Mouse (Mus musculus) thymus, postnatal 10 days (tissue): ENCODE results near the gene Zxdc.

Experiments
- DNase-seq, 2 experiments: peaks; one replicate each; pipeline ENCODE4 v3.0.0; 2021; ENCODE audit warnings: low spot score in 2 of 2

The Zxdc gene

GRCm38 (mm10) chr6:90377708-90378107 is 8.4 kb downstream of the Zxdc start:
- no peak for DNase-seq

GRCm38 (mm10) chr6:90381465-90381864 is 12.2 kb downstream of the Zxdc start:
- no peak for DNase-seq

GRCm38 (mm10) chr6:90390629-90391028 is 21.3 kb downstream of the Zxdc start:
- DNase-seq = no peak

GRCm38 (mm10) chr6:90393948-90394347 is 24.7 kb downstream of the Zxdc start:
- no peak for DNase-seq

DNA sequence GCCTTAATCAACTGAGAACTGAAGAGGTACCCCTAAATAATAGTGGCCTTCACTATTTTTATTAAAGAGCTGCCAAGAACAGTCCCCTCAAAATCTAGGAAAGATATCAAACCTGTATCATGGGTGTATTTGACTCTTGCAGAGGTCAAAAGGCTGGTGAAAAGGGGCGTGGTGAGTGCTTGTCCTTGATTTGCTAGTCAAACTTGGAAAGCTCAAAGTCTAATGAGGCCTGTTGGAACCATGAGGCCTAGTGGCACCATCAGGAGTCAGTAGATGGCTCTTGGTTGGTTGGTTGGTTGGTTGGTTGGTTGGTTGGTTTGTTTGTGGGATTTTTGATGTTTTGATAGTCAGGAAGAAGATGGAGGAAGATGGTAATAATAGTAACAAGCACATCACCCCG is 26.5 kb downstream of the Zxdc start:
- no peak for DNase-seq

DNA sequence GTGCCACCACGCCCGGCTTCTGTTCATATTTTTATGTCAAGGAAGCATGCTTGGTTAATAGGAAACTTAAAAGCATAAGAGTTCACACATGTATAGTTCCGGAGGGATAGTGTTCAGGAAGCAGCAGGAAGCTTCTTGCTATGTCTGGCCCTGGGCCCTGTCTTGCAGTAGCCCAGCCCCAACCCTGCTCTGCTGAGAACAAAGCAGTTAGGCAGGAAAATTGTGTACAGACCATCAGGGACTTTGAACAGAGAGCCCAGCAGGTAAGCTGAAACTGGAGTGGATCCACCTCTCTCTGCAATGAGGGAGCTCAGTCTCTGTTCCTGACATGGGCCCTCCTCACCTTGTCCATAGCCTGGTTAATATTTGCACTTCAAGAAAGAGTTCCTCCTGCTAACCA is 28.0 kb downstream of the Zxdc start:
- DNase-seq = no peak

DNA sequence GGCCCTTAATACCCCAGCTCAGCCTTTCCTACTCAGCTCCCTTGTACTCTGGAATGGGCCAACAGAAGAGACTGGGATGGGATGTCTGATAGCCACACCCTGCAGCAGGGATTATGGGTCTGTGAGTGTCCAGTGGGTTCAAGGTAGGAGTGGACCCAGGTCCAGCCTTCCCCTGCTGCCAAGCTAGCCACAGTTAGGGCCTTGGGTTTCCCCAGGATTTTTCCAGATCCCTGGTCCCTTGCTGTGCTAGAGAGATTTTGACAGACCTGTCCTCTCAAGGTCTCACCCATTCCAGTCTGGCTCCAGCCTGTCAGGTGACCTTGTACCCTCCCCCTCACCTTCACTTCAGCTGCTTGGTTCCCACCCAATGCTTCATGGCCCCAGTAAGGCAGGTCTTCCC is 39.3 kb downstream of the Zxdc start:
- DNase-seq = no peak

DNA sequence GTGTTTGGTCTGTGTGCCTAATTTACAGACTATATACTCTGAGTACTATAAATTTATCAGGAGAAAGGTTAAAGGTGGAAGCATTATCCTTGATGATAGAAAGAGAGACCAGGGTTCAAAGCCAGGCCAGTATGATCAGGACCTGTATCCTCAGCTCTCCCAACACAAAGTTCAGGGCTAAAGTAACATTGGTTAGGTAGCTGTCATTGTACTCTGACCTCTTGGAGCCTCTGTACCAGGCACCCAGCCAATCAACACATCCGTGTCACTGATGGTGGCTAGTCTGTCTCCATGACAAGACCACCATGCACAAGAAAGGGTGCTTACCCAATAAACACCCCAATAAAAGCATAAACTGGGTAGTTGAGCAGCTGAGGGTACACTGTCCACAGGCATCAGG is 41.7 kb downstream of the Zxdc start:
- DNase-seq = no peak

GRCm38 (mm10) chr6:90411926-90412325 is 42.6 kb downstream of the Zxdc start:
- no peak for DNase-seq

GRCm38 (mm10) chr6:90422565-90422964 is 53.3 kb downstream of the Zxdc start:
- DNase-seq = peak; percentile 64 to 77

DNA sequence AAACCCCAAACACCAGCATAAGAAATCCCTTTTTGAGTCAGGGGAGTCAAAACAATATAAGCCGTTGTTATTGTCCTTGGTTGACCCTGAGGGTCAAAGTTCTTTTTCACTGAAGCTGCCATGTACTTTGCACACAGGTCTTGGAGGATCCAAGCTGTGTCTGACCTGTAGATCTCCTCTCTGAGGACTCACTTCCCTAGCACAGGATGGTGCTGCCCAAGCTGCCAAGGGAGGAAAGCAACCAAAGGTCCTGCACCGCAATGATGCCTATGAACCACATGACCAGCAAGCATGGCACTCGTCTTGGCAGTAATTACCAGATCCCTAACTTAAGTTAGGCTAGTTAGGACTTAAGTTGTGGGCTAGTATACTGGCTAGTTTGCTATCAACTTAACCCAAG is 56.1 kb downstream of the Zxdc start:
- no peak for DNase-seq

DNA sequence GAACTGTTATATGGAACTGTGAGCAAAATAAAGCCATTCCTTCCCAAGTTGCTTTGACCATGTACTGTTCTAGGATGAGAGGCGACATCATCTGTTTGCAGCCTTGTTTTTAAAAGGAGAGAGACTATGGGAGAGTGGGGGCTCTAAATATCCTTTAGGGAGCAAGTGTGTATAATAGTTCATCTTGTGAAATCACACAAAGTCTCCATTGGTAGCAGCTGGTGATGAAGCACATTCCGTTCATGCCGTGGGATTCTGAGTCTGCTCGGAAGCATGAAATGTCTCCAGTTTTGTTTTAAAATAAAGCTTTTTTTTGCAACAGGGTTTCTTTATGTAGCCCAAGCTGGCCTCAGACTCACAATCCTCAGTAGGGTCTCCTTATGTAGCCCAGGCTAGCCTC is 56.7 kb downstream of the Zxdc start:
- no peak for DNase-seq

DNA sequence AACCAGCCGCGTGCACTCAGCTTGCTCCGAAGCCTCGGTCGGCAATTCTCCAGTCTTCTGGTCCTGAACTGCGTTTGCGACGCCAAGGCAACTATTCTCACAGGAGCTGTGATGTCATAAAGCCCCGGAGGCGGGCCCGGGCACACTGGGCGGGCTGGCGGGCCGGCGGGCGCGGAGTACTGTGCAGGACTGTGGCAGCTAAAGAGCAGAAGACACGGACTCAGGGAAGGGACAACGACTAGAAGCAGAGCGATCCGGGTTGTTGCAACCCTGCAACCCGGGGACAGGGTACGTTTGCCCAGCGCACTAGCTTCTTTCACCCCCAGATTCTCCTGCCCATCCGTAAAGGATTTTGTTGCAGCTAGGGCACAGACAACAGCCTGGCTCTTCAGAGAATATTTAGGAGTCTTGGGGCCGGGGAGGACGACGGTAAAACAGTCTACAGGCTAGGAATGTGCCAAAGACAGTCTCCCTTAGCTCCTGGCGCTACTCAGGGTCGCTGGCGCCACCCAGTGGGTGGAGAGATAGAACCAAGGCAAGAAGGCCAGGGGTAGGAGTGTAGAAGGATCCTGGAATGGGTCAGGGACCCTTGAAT is 59.2 kb downstream of the Zxdc start, which contains the start of gene Cfap100:
Gene Cfap100 (minus strand): TSS at position 418 of the 595 bp plus-strand sequence.
- DNase-seq = peak; percentile 19 to 46

- no peak for DNase-seq
Observed at GRCm38 (mm10) chr6:90429911-90430310, 60.6 kb downstream of the Zxdc start.

DNA sequence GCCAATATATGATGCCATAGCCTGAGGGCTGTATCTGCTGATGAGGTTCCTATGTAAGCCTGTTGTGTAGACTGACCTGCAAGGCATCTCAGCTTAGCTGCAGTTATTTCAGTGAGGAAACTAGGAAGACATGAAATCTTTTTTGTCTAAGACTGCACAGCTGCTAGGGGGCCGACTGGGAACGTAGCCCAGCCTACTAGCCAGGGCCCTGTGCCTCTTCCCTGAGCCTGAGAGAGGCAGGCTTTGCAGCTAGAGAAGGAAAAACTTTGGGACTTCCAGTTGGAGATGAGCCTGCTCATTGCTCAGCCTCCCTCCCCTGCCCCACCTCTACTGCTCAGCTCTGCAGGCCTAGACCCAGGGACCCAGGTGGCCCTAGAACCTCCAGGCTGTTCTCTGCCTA is 62.2 kb downstream of the Zxdc start:
- DNase-seq = no peak

DNA sequence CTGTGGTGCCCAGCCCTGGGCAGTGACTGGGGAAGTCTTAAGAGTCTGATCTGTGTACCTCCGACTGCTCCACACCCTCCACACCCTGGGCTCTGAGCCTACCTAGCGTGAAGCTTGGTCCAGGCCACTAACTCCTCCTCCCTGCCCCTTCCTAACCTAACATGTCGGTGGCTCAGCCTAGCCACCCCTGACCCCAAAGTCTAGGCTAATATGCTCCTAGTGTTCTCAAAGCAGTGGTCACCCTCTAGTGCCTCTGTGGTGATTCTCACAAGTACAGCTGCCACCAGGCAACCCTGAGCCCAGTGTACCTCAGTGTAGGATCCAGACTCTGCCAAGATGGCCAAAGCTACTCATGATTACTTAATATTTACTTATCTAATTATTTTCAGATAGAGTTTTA is 65.4 kb downstream of the Zxdc start:
- DNase-seq = no peak

- DNase-seq = peak; percentile 28 to 71
Observed at GRCm38 (mm10) chr6:90435195-90435618, 65.9 kb downstream of the Zxdc start.

DNA sequence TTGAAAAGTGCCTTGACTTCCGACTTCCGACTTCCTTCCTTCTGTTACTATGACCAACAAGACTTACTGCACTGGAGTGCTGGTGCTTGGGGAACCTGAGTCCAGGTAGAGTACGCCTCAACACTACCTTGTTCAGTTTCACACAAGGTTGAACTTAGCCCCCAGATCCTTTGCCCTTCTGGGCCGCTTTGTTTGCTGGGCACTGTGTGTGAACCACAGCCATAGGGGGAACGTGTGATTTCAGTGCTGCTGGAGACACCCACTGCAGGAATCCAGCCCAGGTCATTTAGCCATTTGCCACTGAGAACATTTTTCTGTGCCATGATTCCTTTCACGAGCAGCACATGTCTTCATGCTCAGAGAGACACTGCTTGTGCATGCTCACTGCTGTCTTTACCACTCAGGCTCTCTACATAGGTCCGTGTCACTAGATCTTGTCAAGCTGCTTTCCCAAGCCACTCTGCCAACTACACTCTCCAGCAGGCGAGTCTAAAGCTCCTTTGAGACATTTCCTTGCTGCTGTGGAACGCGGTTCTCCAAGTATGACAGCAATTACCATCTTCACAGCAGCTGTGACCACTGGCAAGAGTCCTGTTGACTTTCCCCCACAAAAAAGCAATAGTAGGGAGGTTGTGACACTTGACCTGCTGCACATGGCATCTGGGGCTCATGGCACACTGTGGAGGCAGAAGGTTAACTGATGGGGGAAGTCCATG is 67.1 kb downstream of the Zxdc start:
- no peak for DNase-seq

DNA sequence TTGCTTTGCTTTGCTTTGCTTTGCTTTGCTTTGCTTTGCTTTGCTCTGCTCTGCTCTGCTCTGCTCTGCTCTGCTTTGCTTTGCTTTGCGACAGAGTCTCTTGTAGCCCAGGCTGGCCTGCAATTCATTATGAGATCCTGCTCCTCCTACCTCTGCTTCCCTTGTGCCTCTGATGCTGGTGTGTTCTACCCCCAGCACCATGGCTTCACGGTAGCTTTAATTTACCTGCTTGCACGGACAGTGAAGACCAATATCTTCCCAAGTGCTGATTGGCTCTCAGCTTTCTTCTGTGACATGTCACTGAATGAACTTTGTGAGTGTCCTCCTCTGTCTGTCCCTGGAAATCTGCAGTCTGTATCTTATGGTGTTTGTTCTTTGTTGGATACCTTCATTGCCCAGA is 67.7 kb downstream of the Zxdc start:
- DNase-seq = no peak

DNA sequence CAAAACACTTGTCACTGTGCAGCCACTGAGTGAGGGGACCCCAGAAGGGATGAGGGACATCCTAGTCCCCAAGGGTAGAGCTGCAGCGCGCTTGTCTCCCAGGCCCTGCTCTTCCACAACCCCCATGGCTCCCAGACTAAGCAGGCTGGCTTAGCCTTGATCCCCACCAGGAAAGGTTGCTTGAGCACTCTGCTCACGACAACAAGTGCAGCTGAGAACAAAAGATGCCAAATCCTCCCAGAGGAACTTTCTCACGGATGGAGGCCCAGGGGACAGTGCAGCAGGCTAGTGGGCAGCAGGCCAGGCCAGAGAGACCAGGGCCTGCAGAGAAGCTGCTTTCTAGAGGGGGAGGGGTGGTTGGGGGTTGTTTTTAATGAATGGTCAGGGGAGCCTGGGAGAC is 77.6 kb downstream of the Zxdc start:
- no peak for DNase-seq

DNA sequence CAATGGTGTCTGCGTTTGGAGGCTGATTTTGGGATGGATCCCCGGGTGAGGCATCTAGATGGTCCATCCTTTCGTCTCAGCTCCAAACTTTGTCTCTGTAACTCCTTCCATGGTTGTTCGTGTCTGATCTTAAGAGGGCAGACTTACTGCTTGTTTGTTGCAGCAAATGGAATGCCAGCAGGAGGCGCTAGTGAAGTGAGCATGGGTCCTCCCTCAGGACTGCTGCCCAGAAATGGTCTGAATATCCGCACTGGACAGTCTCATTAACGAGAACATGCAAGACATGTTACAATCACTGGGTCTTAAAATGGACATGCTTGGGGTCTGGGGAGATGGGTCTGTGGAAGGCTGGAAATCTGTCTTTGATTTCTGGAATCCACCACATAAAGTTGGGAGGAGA is 80.9 kb downstream of the Zxdc start:
- DNase-seq = peak in 1 of 2 experiments; percentile 33

DNA sequence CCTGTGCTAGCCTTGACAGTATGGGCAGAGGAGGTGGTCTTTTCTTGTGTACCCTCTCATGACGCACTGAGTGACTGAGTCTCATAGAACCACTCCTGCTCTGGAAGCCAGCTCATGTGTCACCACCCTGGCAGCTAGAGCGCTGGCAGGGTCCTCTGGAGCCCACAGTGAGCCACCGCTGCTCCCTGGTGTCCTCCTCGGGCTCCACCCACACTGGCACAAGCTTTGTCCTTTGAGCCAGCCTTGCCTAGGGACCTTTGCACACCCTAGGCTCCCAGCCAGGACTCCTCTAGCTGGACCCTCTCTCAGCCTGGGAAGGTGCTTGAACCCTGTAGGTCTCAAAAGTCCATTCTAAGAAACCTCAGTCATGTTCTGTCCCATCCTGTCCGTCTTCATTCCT is 81.4 kb downstream of the Zxdc start:
- DNase-seq = no peak

DNA sequence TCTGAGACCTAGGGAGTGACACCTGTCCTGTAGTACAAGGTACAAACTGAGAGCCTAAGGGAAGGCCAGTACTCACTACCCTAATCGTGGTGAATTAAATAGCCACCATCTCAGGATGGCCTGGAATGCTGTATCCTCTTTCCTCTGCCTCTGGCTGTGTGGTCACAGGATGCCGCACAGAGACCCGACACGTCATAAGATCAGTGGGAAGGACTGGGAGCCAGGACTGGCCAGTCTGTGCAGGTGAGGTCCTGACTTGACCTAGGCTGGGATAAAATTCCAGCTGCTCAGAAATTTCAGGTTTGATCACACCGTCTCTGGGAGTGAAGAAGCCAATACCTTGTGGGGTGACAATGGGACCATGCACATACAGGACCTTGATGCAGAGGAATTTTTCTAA is 82.2 kb downstream of the Zxdc start:
- no peak for DNase-seq

- no peak for DNase-seq
Observed at GRCm38 (mm10) chr6:90452603-90453002, 83.3 kb downstream of the Zxdc start.
